Mouse (Mus musculus) layer of hippocampus, postnatal 36 days (tissue): Measurements from ENCODE around the gene Bahcc1. TPM values are rescaled to one million over a fixed set of nuclear protein-coding genes. Genes with fewer than 3 reads are reported as not detected.

Experiments used
- DNase-seq, 2 experiments: peaks; one replicate each; pipeline ENCODE4 v3.0.0; 2022
- total RNA-seq, 2 experiments: library from RNA; stranded (reverse); gene quantifications; 2 replicates each; pipeline ENCODE4 v1.2.3; 2021

The Bahcc1 gene
- total RNA-seq, 2 experiments from 2014 or later = 19.6 to 20.0 TPM

DNA sequence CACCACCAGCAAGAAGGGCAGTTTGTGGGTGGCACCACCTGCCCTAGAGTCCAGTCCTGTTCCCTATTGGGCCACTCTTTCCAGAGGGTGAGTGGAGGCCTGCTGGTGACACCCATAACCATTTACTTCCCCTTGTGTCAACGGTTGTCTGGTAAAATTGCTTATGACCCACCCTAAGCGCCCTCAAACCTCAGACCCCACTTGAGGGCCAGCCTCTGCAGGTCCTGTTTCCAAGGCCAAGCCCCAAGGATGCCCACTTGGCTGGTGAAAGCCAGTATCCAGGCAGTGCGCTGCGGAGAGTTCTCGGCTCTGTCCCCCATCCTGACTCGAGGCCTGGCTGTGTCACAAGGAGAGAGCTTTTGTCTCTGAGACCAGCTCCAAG is 28.0 kb downstream of the Bahcc1 start:
- DNase-seq = no peak

DNA sequence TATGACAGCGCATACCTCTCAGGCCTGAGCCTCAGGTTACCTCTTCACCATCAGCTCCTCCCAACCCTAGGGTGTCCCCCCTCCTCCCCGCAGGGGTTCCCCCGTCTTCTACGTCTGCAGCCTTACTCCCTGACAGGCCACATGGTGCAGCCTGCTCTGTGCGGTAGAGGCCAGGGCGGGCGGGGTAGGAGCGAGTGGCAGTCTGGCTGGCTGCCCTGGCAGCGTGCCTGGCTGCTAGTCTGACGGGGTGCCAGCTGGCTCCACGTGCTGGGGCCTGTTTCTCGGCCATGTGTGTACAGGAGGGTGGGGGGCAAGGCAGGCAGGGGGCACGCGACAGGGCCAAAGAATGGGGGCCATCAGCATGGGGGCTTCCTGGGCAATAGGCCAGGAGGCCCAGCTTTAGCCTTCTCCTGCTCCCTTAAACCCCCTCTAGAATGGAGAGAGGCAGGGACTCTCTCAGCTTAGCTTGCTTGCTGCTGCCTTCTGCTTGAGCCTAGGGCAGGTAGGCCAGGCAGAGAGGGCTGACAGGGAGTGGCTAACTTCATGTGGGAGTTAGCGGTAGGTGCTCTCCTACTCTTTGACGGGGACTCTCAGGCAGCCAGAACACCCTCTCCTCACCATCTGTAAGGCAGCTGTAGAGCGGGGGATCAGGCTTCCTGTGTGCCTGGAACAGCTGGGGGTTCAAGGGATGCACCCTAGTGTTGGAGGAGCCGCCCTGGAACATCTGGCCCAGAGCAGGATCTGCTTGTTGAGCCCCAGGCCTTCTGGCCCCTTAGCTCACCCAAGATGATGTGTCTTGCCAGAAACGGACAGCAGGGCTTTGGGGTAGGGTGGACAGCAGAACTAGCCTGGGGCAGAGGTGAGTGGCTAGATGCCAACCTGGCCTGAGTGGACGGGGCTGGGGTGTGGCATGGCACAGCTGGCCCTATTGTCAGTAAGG is 28.9 kb downstream of the Bahcc1 start:
- peak; percentile 94 for DNase-seq

DNA sequence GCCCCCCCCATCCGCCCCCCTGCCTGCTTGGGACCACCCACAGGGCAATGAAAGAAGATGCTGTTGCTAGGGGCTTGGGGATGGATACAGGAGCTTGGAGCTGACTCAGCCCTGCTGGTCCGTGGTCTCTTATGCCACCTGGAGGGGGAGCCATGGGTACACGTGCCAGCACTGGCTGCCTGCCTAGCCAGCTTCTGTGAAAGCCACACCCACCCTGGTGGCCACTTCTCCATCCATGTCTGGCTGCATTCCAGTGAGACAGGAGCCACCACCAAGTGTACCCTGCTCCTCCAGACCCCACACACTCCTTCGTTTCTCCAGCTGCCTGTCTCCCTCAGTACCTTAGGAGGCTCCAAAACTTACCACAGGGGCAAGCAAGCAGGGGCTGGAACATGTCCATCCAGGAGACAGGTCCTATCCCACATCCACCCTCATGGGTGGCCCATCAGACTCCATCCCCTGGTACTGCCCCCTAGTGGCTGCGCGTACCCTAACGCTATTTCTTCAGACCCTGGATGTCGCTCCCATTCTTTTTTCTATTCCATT is 29.7 kb downstream of the Bahcc1 start:
- DNase-seq = peak; percentile 64 to 65

DNA sequence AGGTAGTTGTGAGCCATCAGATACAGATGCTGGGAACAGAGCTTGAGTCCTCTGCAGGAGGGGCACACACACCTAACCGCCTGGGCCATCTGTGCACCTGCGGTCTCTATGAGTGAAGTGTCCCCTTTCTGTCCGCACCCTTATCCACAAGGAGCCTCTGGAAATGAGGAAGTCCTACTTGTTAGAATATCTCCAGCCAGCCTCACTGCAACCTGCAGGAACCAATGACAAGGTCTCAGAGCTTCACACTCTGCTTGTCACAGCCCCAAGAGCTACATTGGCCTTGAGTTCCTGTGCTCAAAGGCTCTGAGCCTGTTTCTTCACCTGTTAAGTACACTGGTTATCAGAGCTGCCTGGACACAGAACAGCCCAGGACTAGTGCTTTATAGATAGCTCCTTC is 30.4 kb downstream of the Bahcc1 start:
- no peak for DNase-seq

DNA sequence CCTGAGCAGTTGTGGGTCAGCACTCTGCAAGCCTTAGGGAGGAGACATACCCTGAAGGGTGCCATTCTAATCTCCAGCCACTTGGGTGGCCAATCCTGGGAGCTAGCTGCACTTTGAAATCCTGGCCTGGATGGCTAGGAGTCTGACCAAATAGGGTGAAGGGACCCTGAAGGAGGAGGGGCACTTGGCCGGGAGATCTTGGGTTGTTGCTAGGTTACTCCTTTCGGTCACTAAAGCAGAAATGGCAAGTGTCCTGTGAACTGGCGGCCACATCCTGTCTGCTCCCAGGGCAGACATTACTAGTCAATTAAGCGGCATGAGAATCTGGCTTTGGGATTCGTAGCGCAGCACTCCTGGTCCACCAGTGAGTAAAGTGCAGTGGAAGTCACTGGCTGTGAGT is 31.3 kb downstream of the Bahcc1 start:
- DNase-seq = no peak

DNA sequence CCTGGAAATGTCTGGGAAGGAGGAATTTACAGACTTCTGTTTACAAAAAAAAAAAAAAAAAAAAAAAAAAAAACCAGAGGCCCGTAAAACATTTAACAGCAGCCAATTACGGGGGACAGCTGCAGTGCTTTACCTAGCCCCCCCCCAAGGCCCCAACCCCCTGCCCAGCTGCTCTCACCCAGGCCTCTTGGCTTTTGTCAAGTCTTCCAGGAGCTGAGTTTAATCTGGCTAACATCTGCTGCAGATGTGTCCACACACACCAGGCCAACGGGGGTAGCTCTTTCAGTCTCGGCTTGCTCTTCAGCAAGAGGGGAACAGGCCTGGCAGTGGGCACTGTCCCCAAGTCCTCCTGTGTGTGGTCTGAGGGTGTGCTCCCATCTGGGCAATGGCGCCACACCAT is 32.7 kb downstream of the Bahcc1 start:
- no peak for DNase-seq

DNA sequence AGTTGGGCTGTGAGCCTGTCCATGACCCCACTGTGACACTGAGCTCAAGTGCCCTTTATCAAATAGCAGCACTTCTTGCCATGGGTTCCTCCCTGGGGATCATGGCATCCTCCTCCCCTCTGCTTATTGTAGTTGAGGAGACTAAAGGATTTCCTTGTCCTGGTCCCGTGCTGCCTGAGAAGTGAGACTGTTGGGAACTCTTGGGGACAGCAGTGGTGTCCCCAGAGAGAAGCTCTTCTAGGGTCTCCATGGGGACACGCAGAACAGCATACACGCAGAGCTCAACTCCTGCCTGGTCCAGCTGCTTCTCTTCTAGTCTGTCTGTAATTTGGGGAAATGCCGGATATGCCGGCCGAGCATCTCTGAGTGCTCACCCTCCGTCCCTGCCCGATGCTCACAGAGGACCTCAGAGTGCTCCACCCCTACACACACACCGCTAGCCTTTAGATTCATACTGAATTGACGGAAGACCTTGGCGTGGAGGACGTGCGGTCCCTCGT is 33.6 kb downstream of the Bahcc1 start:
- no peak for DNase-seq

DNA sequence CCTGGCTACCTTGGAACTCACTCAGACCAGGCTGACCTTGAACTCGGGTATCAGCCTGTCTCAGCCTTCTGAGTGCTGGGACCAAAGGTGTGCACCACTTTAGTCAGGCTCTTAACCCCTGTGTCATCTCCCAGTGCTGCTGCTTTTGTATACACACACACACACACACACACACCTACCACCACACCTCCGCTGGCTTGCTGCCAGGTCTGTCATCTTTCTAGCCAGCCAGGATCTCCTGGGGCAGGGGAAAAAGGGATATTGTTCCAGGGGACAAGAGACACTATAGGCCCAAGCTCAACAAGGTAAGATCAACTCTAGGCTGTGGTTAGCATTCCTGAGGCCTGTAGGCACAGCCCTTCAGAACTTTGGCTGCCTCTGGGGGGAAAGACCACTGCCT is 34.5 kb downstream of the Bahcc1 start:
- DNase-seq = no peak

DNA sequence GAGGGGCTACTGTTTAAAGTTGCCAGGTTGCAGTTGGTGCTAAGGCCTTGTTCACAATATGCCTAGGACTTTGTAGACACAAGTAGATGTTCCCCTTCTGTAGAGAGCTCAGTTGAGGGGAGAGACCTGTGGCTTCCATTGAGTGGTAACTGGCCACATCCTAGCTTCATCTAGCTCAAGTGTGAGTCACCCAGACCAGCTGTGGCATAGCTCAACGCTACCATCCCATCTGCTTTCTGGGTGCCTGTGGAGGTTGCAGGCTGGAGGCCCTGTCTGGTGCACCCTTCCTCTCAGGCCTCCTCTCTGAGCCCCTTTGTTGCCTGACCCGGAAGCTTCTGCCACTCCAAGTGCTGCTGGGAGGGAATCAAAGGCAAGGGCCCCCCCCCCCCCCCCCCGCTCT is 34.9 kb downstream of the Bahcc1 start:
- no peak for DNase-seq

DNA sequence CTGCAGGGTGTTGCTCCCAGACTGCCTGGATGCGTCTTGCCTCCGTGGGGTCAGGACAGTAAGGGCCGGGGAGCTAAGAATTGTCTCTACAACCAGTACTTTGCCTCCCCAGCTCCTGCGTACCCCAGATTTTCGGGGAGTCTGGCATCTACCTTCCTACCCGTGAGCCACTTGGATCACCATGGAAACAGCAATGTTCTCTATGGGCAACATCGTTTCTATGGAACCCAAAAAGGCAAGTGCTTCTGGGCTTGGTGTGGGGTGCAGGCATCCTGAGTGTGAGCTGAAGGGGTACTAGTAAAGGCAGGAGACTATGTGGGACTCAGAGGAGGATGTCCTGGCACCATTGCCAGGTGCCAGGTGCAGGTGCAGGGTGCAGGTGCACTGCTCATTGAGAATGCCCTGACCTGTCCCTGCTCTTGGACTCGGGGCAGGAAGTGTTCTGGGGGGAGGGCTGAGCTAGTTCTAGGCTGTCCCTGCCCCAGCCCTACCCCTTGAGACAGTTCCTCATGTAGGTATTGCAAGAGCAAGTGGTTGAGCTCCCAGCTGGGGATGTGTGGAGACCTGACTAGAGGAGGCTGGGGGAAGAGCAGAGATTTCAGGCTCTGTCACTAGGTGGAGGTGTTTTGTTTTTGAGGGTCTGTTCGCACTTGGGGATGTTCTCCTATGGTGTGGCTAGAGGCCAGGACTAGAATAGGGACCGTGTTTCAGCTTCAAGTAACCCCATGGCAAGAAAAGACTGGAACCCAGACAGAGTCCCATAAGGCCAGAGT is 35.6 kb downstream of the Bahcc1 start:
- DNase-seq = peak; percentile 62 to 71

DNA sequence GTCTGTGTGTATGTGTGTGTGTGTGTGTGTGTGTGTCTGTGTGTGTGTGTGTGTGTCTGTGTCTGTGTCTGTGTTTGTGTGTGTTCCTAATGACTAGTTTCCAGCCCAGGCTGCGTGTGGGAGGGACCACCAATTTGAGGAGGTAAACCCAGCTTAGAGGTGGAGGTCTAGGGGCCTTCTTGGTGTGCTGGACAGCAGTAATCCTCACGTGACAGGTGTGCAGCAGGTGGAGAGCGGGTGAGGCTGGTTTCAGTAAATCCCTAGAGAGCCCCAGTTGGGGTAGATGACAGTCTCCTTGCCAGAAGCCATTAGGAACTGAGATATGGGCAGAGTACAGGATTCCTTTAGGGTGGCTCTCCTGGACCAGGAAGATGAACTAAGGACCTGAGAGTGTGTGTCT is 36.3 kb downstream of the Bahcc1 start:
- no peak for DNase-seq

DNA sequence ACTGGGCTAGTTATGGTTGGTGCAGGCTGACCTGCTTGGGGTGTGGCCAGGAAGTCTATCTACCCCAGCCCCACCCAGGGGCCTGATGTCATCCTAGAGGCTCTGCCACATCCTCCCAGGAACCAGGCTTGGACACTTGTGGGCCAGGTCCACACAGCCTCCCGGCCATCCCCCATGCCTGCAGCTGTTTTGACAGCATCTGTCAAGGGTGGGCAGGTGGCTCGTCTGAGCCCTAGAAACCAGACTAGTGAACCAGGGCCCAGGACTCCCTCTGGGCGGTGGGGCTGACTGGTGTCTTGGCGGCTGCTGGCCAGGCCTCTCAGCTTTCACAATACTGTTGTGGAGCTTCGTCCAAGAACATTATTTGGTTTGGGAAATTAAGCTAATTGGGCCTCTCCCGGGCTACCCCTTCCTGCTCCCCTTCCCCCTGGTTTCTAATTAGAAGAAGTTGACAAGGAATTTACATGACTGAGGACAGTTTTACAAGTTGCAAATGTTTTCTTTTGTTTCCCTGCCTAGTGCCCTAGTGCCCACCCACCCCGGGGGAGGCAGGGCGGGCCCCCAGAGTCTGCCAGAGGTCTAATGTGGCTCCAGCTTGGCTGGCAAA is 36.9 kb downstream of the Bahcc1 start:
- DNase-seq = peak in 1 of 2 experiments; percentile 48

DNA sequence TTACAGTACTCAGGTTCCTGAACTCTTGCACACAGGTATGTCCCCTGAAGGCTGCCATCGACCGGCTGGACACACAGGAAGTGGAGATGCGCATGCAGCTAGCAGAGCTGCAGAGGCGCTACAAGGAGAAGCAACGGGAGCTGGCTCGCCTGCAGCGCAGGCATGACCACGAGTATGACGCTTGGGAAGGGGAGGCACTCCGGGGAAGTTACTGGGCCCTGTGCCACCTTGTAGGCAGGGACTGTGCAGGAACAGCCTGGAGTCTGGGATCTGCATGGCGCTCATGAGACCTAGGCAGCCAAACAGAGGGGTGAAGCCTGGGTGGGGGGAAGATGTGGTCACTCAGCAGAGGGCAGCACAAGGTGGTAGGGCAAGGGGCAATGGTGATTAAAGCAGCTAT is 46.6 kb downstream of the Bahcc1 start:
- DNase-seq = peak in 1 of 2 experiments; percentile 55

DNA sequence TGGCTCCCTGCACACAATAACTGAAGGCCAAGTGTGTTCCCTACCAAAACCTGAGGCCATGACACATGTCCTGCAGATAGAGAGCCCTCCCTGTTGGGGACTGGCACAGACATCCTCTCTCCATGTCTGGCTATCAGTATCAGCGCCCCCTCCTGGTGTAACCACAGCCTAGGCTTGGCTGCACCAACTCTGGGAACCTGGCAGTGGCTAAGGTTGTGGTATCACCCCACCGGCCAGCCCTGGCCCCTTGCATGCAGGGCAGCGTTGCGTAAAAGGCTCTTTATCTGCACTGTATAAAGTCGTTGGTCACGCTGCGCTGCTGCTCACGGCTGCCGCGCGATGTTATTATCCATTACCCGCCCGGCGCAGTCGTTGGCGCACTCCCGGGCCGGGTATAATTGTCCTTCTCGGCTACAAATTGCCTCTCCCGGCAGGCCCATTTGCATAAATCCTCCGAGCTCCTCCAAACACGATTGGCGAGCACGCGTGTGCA is 47.6 kb downstream of the Bahcc1 start:
- DNase-seq = peak in 1 of 2 experiments; percentile 59

DNA sequence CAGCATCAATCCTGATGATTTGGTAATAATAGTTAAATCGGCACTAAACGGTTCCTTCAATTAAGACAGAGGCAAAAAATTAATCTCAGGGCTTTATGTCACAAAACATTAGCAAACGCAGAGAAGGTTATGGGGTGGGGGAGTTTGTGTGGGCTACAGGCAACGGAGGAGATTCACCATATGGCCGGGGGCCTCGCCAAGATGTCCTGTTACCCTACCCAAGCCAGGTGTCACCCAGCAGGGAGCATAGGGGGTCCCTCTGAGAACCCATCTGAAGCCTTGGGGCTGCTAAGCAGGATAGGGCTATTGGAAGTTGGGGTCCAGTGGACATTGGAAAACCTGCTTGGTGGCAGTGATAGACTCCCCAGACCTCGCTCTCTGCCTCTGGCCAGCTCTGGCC is 48.0 kb downstream of the Bahcc1 start:
- DNase-seq = no peak

DNA sequence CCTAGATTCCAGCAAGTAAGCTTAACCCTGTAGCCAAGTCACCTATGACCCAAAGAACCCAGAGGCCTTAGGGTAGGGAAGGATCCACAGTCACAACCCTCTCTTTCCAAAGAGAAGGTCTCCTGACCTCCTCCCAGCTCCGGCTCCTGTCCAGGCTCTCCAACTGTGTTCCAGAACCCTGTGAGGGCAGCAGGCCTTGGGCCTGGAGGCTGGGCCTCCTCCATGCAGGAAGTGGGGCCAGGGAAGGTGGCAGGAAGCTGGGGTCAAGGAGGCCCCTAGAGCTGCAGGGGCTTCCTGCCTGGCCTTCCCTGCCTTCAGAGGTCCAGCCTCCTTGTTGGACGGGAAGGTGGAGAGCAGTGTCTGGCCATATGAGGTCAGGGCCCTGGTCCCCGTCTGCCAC is 48.5 kb downstream of the Bahcc1 start:
- DNase-seq = no peak

DNA sequence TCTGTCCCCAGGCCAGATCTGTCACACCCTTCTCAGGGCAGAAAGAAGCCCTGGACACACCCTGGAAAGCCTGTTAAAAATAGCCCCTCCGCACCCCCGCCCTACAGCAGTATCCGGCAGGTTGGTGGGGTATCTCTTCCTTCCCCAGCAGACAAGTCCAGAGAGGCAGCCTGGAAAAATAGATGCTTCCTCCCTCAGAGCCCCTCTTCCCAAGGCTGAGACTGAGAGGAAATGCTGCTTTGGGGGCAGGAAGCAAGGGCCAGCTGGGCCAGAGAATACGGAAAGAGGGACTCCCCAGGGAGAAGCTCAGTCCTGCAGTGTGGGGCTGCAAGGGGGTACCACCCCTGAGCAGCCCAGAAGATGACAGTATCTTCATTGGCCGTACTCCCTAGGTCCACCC is 50.8 kb downstream of the Bahcc1 start:
- no peak for DNase-seq

DNA sequence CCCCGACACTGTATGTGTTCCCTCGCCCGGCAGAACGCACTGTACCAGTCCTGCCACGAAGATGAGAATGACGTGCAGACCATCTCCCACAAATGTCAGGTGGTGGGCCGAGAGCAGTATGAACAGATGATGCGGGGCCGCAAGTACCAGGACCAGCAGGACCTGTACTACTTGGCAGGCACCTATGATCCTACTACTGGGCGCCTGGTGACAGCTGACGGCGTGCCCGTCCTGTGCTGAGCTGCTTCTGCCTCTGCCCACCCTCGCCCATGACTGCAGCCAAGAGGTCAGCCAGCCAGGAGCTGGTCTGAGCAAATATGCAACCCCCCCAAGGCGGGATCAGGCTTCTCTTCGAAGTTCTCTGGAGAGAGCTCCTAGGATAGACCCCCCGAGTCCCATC is 56.9 kb downstream of the Bahcc1 start:
- no peak for DNase-seq

DNA sequence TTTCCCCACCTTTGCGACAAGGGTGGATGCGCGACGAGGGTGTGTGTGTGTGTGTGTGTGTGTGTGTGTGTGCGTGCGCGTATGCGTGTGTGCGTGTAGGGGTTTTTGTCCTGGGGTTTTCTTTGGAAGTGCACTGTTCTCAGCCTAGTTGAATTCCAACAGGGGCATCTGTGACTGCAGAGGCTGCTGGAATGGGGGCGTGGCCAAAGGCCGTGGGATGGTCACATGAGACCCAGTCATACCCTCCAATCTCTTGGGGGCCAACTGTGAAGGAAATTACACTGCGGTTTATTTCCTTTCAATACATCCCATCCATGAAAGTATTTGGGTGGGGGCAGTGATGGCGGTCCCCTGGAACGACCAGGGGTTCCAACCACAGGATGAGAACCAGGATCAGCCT is 57.5 kb downstream of the Bahcc1 start:
- DNase-seq = no peak

DNA sequence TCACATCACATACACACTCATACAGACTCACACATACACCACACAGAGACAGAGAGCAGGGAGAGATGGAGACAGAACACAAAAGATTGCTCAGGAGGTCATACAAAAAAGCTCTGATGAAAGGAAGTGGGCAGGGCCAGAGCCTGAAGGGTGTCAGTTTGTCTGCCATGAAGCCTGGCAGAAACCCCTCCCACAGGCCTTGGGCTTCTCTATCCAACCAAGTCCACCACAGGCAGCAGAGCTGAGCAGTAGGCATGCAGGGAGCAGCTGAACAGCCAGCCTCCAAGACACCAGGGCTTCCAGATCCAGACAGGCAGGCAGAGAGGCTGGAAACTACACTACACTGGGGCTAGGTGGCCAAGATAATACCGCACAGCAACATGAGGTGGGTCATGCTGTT is 61.0 kb downstream of the Bahcc1 start:
- DNase-seq = no peak

DNA sequence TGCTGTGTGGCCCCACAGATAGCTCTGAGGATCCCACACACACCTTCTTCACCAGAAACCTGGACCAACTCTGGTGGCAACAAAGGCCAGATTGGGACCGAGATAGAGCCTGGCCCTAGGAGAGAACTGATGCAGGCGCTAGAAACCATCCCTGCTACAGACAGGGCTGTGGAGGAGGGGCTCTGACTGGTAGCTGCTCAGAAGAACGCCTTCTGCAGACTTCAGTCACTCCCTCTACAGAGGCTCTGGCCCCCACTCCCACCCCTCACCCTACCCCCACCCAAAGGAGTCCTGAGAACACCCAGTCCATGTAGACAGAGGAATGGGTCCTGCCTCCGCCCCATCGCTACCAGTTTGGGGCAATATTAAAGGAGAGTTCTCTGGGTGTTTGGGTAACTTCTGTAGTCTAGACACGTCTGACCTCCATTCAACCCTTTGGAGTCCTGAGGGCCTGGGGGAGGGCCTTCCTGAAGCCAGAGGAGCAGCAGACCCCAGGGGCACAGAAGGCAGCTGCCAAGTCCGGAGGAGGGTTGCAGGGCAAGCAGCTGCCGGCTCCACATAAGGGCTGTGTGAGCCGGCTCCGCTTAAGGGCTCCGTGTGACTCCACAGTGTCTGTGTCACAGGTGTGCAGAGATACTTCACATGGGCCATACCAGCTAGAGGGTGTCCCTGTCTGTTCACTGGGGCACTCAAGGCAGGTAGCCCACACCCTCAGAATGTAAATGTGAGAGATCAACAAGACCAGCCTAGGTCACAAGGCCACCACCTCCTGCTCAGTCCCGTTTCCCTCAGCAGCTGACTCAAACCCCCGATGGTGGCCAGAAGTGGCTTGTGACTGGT is 63.8 kb downstream of the Bahcc1 start:
- no peak for DNase-seq

DNA sequence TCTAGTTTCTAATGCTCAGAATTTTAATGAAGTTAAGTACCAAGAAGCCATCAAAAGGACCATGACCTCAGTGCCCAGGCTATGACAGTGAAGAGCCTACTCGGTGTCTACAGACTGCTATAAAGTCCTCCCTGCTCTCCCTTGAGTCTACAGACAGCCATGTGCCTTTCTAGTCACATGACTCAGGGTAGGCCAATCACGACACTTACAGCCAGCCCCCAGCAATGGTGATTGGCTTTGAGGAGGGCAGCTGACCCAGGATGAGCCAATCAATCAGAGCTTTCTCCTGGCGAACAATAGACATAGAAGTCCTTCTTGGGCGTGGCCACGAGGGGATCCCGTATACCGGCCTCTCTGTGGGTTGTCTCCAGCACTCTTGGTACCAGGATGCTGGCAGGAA is 65.0 kb downstream of the Bahcc1 start:
- no peak for DNase-seq
